Comparison of ENCODE assay signal across 18 mouse cellular contexts in genomic region chr8:125503808-125504207, GRCm38 (mm10).
DNase-seq lines count a peak whose midpoint lies in the region; ATAC-seq and TF ChIP-seq lines count a peak whose summit lies in the region.
"Had no signal": no experiment of that assay in that cellular context is flagged by ENCODE, and none has a peak within 500 bp of the region (broad histone marks: within the 10 kb centered on the region; RNA-seq: fewer than 3 reads in every experiment).

No protein-coding gene starts in this region.

- H3K4me3 ChIP-seq in hindbrain, embryonic 14.5 days (replicated peaks; ENCODE audit: low read length), result no peak overlapping the region
- no peak overlapping the region for H3K4me3 ChIP-seq in hindbrain, embryonic 12.5 days
- H3K4me3 ChIP-seq in kidney, embryonic 15.5 days (replicated peaks), result no peak overlapping the region
- no peak overlapping the region for H3K4me3 ChIP-seq in kidney, postnatal 0 days (replicated peaks; ENCODE audit: low read depth, low read length)
- H3K4me3 ChIP-seq: embryonic facial prominence, embryonic 13.5 days; embryonic facial prominence, embryonic 15.5 days; erythroblast, embryonic 14.5 days; forebrain, embryonic 10.5 days; forebrain, embryonic 12.5 days had no signal

- no peak for ATAC-seq in hindbrain, embryonic 14.5 days (ENCODE audit: low FRiP score)
- ATAC-seq in hindbrain, embryonic 12.5 days (ENCODE audit: low FRiP score), result no peak
- ATAC-seq in kidney, embryonic 15.5 days (replicated peaks; ENCODE audit: low FRiP score), result peak; percentile 87
- peak; percentile 76 for ATAC-seq in kidney, postnatal 0 days (replicated peaks; ENCODE audit: low FRiP score, low read depth)
- ATAC-seq: forebrain, embryonic 14.5 days had no signal

- TF ChIP-seq CTCF in kidney, postnatal 0 days (IDR thresholded peaks at IDR 0.05; ENCODE audit: low read depth), result no peak

- 88% methylated on average over 8 of the region's 8 CpGs for WGBS in hindbrain, embryonic 14.5 days
- 85% methylated on average over 8 of the region's 8 CpGs for WGBS in hindbrain, embryonic 12.5 days
- 40% methylated on average over 8 of the region's 8 CpGs for WGBS in kidney, embryonic 15.5 days
- 42% methylated on average over 8 of the region's 8 CpGs for WGBS in kidney, postnatal 0 days

- DNase-seq in hindbrain, embryonic 14.5 days (ENCODE audit: low spot score), result no peak
- no peak for DNase-seq in kidney, adult 8-10 months
- peak; percentile 87 for DNase-seq in kidney, postnatal 0 days (ENCODE audit: low spot score)
- DNase-seq in kidney, adult 18-20 months, result no peak
- DNase-seq: adrenal gland, adult 2 months; adrenal gland, postnatal 10 days; adrenal gland, postnatal 25 days; cerebellum, adult 11 months; cerebellum, adult 8-10 months; embryo, embryonic 11 days had no signal

- no peaks in the 10 kb centered on the region for H3K9me3 ChIP-seq in hindbrain, embryonic 14.5 days (ENCODE audit: control insufficient read depth, low read length)
- no peaks in the 10 kb centered on the region for H3K9me3 ChIP-seq in hindbrain, embryonic 12.5 days (replicated peaks)
- H3K9me3 ChIP-seq in kidney, embryonic 15.5 days (replicated peaks), result no peaks in the 10 kb centered on the region
- no peaks in the 10 kb centered on the region for H3K9me3 ChIP-seq in kidney, postnatal 0 days (replicated peaks; ENCODE audit: low read length)
- H3K9me3 ChIP-seq: embryonic facial prominence, embryonic 13.5 days; embryonic facial prominence, embryonic 15.5 days; forebrain, embryonic 10.5 days; forebrain, embryonic 12.5 days had no signal

- no peak overlapping the region for H3K4me2 ChIP-seq in hindbrain, embryonic 14.5 days (replicated peaks)
- no peak overlapping the region for H3K4me2 ChIP-seq in hindbrain, embryonic 12.5 days (replicated peaks)
- H3K4me2 ChIP-seq in kidney, embryonic 15.5 days, result no peak overlapping the region
- H3K4me2 ChIP-seq in kidney, postnatal 0 days (ENCODE audit: low read length), result no peak overlapping the region
- H3K4me2 ChIP-seq: embryonic facial prominence, embryonic 13.5 days; embryonic facial prominence, embryonic 15.5 days; forebrain, embryonic 12.5 days had no signal

- H3K36me3 ChIP-seq in hindbrain, embryonic 14.5 days (replicated peaks; ENCODE audit: control insufficient read depth, insufficient read depth), result no peaks in the 10 kb centered on the region
- H3K36me3 ChIP-seq in hindbrain, embryonic 12.5 days, result no peaks in the 10 kb centered on the region
- no peaks in the 10 kb centered on the region for H3K36me3 ChIP-seq in kidney, embryonic 15.5 days
- H3K36me3 ChIP-seq in kidney, postnatal 0 days (ENCODE audit: insufficient read depth, low read length), result no peaks in the 10 kb centered on the region
- H3K36me3 ChIP-seq: embryonic facial prominence, embryonic 13.5 days; embryonic facial prominence, embryonic 15.5 days; forebrain, embryonic 10.5 days; forebrain, embryonic 12.5 days had no signal

- no peaks in the 10 kb centered on the region for H3K27me3 ChIP-seq in hindbrain, embryonic 14.5 days (ENCODE audit: control insufficient read depth, insufficient read depth, low read length)
- H3K27me3 ChIP-seq in hindbrain, embryonic 12.5 days, result no peaks in the 10 kb centered on the region
- no peaks in the 10 kb centered on the region for H3K27me3 ChIP-seq in kidney, embryonic 15.5 days
- no peaks in the 10 kb centered on the region for H3K27me3 ChIP-seq in kidney, postnatal 0 days (ENCODE audit: insufficient read depth, low read length)
- H3K27me3 ChIP-seq: forebrain, embryonic 12.5 days had no signal

- peaks cover 45% of the 10 kb centered on the region for H3K4me1 ChIP-seq in hindbrain, embryonic 14.5 days (replicated peaks; ENCODE audit: control insufficient read depth, insufficient read depth, low read length)
- H3K4me1 ChIP-seq in hindbrain, embryonic 12.5 days, result peaks cover 59% of the 10 kb centered on the region
- H3K4me1 ChIP-seq in kidney, embryonic 15.5 days, result peaks cover 71% of the 10 kb centered on the region
- H3K4me1 ChIP-seq in kidney, postnatal 0 days (replicated peaks; ENCODE audit: insufficient read depth, low read length), result peaks cover 43% of the 10 kb centered on the region

- 0 out of 2 replicates have a peak overlapping the region, but pooled peaks have one; percentile 15 for H3K27ac ChIP-seq in hindbrain, embryonic 14.5 days
- H3K27ac ChIP-seq in hindbrain, embryonic 12.5 days, result no peak overlapping the region
- H3K27ac ChIP-seq in kidney, embryonic 15.5 days, result peak overlapping the region; percentile 45
- no peak overlapping the region for H3K27ac ChIP-seq in kidney, postnatal 0 days
- H3K27ac ChIP-seq: embryonic facial prominence, embryonic 13.5 days; embryonic facial prominence, embryonic 15.5 days; forebrain, embryonic 12.5 days had no signal

- H3K9ac ChIP-seq in hindbrain, embryonic 14.5 days, result no peak overlapping the region
- no peak overlapping the region for H3K9ac ChIP-seq in hindbrain, embryonic 12.5 days
- no peak overlapping the region for H3K9ac ChIP-seq in kidney, embryonic 15.5 days
- H3K9ac ChIP-seq in kidney, postnatal 0 days (ENCODE audit: low read depth, low read length), result no peak overlapping the region
- H3K9ac ChIP-seq: embryonic facial prominence, embryonic 13.5 days; embryonic facial prominence, embryonic 15.5 days; forebrain, embryonic 12.5 days had no signal

Comparison
In these comparisons a context has a peak if more than half of its experiments do, and no peak if none do; other contexts are left out.
1. H3K27ac ChIP-seq: peak in hindbrain, embryonic 14.5 days (single experiment) and kidney, embryonic 15.5 days (single experiment); none in hindbrain, embryonic 12.5 days (single experiment) and kidney, postnatal 0 days (single experiment).
2. ATAC-seq: peak in kidney, embryonic 15.5 days (single experiment) and kidney, postnatal 0 days (single experiment); none in hindbrain, embryonic 14.5 days (single experiment) and hindbrain, embryonic 12.5 days (single experiment).